Mouse (Mus musculus) heart, embryonic 16.5 days (tissue): ENCODE data around the gene Stk40. TPM values are rescaled to one million over a fixed set of nuclear protein-coding genes. Genes with fewer than 3 reads are reported as not detected.

Experiments
- ATAC-seq: fragments of 200-750 bp; cut with Nextera tagmentation; replicated peaks from 2 replicates; pipeline ENCODE4 v1.8.0; 2017; ENCODE audit warnings: moderate number of reproducible peaks; ENCODE audit not compliant: insufficient read depth, low FRiP score; ENCODE audit errors: extremely low read depth
- H3K27ac ChIP-seq: fragments of 300-500 bp; sonication (generic); 2 replicates; pipeline ENCODE4 v1.5.1; 2014; ENCODE audit warnings: mild to moderate bottlenecking, low read length, control low read depth, moderate library complexity
- H3K27me3 ChIP-seq: fragments of 300-500 bp; sonication (generic); 2 replicates; pipeline ENCODE4 v1.6.1; 2014; ENCODE audit warnings: low read length, mixed read lengths; ENCODE audit not compliant: control insufficient read depth, insufficient read depth
- H3K36me3 ChIP-seq: fragments of 300-500 bp; sonication (generic); 2 replicates; pipeline ENCODE4 v1.6.1; 2014; ENCODE audit not compliant: control insufficient read depth, insufficient read depth
- H3K4me1 ChIP-seq: fragments of 300-500 bp; sonication (generic); 2 replicates; pipeline ENCODE4 v1.6.1; 2014; ENCODE audit warnings: low read length, mixed read lengths; ENCODE audit not compliant: control insufficient read depth, insufficient read depth
- H3K4me2 ChIP-seq: fragments of 300-500 bp; sonication (generic); 2 replicates; pipeline ENCODE4 v1.6.1; 2014; ENCODE audit warnings: low read depth, mild to moderate bottlenecking, control low read depth, low read length
- H3K4me3 ChIP-seq: fragments of 300-500 bp; sonication (generic); 2 replicates; pipeline ENCODE4 v1.5.1; 2014; ENCODE audit warnings: mild to moderate bottlenecking, control low read depth, low read length
- H3K9ac ChIP-seq: fragments of 300-500 bp; sonication (generic); 2 replicates; pipeline ENCODE4 v1.6.1; 2014; ENCODE audit warnings: low read length, control low read depth
- H3K9me3 ChIP-seq: fragments of 300-500 bp; sonication (generic); replicated peaks from 2 replicates; pipeline ENCODE4 v1.6.1; 2016; ENCODE audit warnings: low read length; ENCODE audit not compliant: control insufficient read depth
- WGBS: fragments of 180-500 bp; shearing (Covaris S2); extraction: QIAGEN DNeasy Blood & Tissue Kit; methylation state at CpG from one replicate; pipeline ENCODE4 v1.1.7; 2014; 5-methylcytosine and 5-hydroxymethylcytosine counted together
- polyA plus RNA-seq: library from polyadenylated mRNA; unstranded; fragments of >200 nt; fragmentation: Nextera tagmentation; extraction: Ambion mirVana; gene quantifications from 2 replicates; pipeline ENCODE4 v1.2.1, GENCODE M21; 2015

Stk40 gene
- polyA plus RNA-seq, 1 experiment from 2014 or later = 24.5 TPM

- no peaks in the 10 kb centered on the region for H3K9me3 ChIP-seq
- no peak overlapping the region for H3K4me2 ChIP-seq
- H3K27ac ChIP-seq = no peak overlapping the region
- H3K9ac ChIP-seq = no peak overlapping the region
- no peak overlapping the region for H3K4me3 ChIP-seq
- ATAC-seq = no peak
- H3K36me3 ChIP-seq = peaks cover 21% of the 10 kb centered on the region
- no peaks in the 10 kb centered on the region for H3K27me3 ChIP-seq
- 76% methylated on average over 5 of the region's 5 CpGs for WGBS
- peaks cover 2% of the 10 kb centered on the region; the same call in 1 of the 2 replicates for H3K4me1 ChIP-seq
Measured at GRCm38 (mm10) chr4:126183034-126183433, 79.3 kb downstream of the Stk40 start.

DNA sequence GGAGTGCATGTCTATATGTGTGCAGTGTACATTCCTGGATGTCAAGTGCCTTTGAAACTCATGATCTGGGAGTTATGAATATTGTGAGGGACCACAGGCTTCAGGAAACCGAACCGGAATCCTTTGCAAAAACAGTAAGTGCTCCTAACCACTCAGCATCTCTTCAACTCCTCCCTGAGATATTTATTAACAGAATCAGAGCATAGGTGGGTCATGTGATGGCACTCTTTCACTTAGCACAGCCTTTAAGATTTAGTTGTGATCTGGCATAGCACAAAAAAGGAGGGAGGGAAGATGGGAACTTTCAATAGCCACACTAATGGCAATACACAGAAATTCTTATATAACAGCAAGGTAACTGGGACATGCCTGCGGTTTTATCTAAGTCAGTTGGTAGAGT, 83.3 kb downstream of the Stk40 start:
- H3K27ac ChIP-seq = no peak overlapping the region
- H3K9me3 ChIP-seq = no peaks in the 10 kb centered on the region
- H3K4me3 ChIP-seq = no peak overlapping the region
- peaks cover 14% of the 10 kb centered on the region; the same call in 1 of the 2 replicates for H3K36me3 ChIP-seq
- no peak overlapping the region for H3K4me2 ChIP-seq
- ATAC-seq = no peak
- no peak overlapping the region for H3K9ac ChIP-seq
- 76% methylated on average over 3 of the region's 3 CpGs for WGBS
- no peaks in the 10 kb centered on the region for H3K27me3 ChIP-seq
- peaks cover 2% of the 10 kb centered on the region; the same call in 1 of the 2 replicates for H3K4me1 ChIP-seq

Other genes starting within 250 kb of the Stk40 start
- 0.72 TPM in 2 replicates for gene Csf3r, start 79.4 kb upstream of the Stk40 start, polyA plus RNA-seq
- gene Mrps15, start 57.0 kb upstream of the Stk40 start, polyA plus RNA-seq = 128 and 133 TPM in 2 replicates
- 7.4 and 8.3 TPM in 2 replicates for gene Oscp1, start 45.4 kb upstream of the Stk40 start, polyA plus RNA-seq
- gene Lsm10, start 7.3 kb upstream of the Stk40 start, polyA plus RNA-seq = 41.7 and 47.2 TPM in 2 replicates
- 29.5 TPM in 2 replicates for gene Eva1b, start 43.8 kb downstream of the Stk40 start, polyA plus RNA-seq
- 2.7 and 3.4 TPM in 2 replicates for gene Sh3d21, start 59.5 kb downstream of the Stk40 start, polyA plus RNA-seq
- 137 and 143 TPM in 2 replicates for gene Thrap3, start 98.8 kb downstream of the Stk40 start, polyA plus RNA-seq
- gene Map7d1, start 152.4 kb downstream of the Stk40 start, polyA plus RNA-seq = 34.7 and 36.1 TPM in 2 replicates
- gene Trappc3, start 158.4 kb downstream of the Stk40 start, polyA plus RNA-seq = 78.1 and 81.3 TPM in 2 replicates
- 4.5 and 5.0 TPM in 2 replicates for gene Col8a2, start 182.8 kb downstream of the Stk40 start, polyA plus RNA-seq
- gene Adprhl2, start 217.7 kb downstream of the Stk40 start, polyA plus RNA-seq = 38.6 and 41.1 TPM in 2 replicates
- gene Tekt2, start 221.7 kb downstream of the Stk40 start, polyA plus RNA-seq = 2.3 and 2.7 TPM in 2 replicates